Mouse (Mus musculus) lung, postnatal 0 days (tissue): ENCODE data around the gene Mrps23. TPM values are rescaled to one million over a fixed set of nuclear protein-coding genes. Genes with fewer than 3 reads are reported as not detected.

Experiments used
- ATAC-seq: fragments of 200-750 bp; cut with Nextera tagmentation; 2 replicates; pipeline ENCODE4 v1.8.0; 2017; ENCODE audit warnings: moderate library complexity
- DNase-seq: peaks from one replicate; pipeline ENCODE4 v3.0.0-alpha.2; 2016; ENCODE audit warnings: low spot score
- H3K27ac ChIP-seq: fragments of 300-500 bp; sonication (generic); 2 replicates; pipeline ENCODE4 v1.5.1; 2014; ENCODE audit warnings: antibody characterized with exemption, mild to moderate bottlenecking, low read length, mixed read lengths
- H3K27me3 ChIP-seq: fragments of 300-500 bp; sonication (generic); replicated peaks from 2 replicates; pipeline ENCODE4 v1.6.1; 2014; ENCODE audit warnings: low read length, mixed read lengths; ENCODE audit not compliant: insufficient read depth
- H3K36me3 ChIP-seq: fragments of 300-500 bp; sonication (generic); 2 replicates; pipeline ENCODE4 v1.6.1; 2014; ENCODE audit warnings: low read length, mixed read lengths; ENCODE audit not compliant: insufficient read depth
- H3K4me1 ChIP-seq: fragments of 300-500 bp; sonication (generic); 2 replicates; pipeline ENCODE4 v1.6.1; 2014; ENCODE audit warnings: antibody characterized with exemption, low read depth, low read length, mixed read lengths; ENCODE audit not compliant: insufficient read depth
- H3K4me2 ChIP-seq: fragments of 300-500 bp; sonication (generic); replicated peaks from 2 replicates; pipeline ENCODE4 v1.6.1; 2014; ENCODE audit warnings: low read depth, mild to moderate bottlenecking, low read length, moderate library complexity, mixed read lengths
- H3K4me3 ChIP-seq: fragments of 300-500 bp; sonication (generic); 2 replicates; pipeline ENCODE4 v1.5.1; 2014; ENCODE audit warnings: low read depth, low read length
- H3K9ac ChIP-seq: fragments of 300-500 bp; sonication (generic); replicated peaks from 2 replicates; pipeline ENCODE4 v1.6.1; 2014; ENCODE audit warnings: low read depth, mild to moderate bottlenecking
- H3K9me3 ChIP-seq: fragments of 300-500 bp; sonication (generic); 2 replicates; pipeline ENCODE4 v1.6.1; 2016; ENCODE audit warnings: low read length, mixed read lengths
- CTCF ChIP-seq: IDR thresholded peaks from 2 replicates; pipeline ENCODE4 v1.5.1; 2016; ENCODE audit warnings: antibody characterized with exemption, mild to moderate bottlenecking
- EP300 ChIP-seq: IDR thresholded peaks from 2 replicates; pipeline ENCODE4 v1.6.1; 2016; ENCODE audit warnings: antibody characterized with exemption, mild to moderate bottlenecking, control low read depth
- WGBS: fragments of 180-500 bp; shearing (Covaris S2); extraction: QIAGEN DNeasy Blood & Tissue Kit; methylation state at CpG from one replicate; pipeline ENCODE4 v1.1.7; 2014; 5-methylcytosine and 5-hydroxymethylcytosine counted together
- polyA plus RNA-seq: library from polyadenylated mRNA; unstranded; fragments of >200 nt; fragmentation: Nextera tagmentation; extraction: Ambion mirVana; gene quantifications from 2 replicates; pipeline ENCODE4 v1.2.1, GENCODE M21; 2015

Gene Mrps23
- polyA plus RNA-seq, 1 experiment from 2014 or later = 46.5 TPM

- ATAC-seq = no peak
Measured at GRCm38 (mm10) chr11:88251295-88251694, 47.1 kb downstream of the Mrps23 start.

DNA sequence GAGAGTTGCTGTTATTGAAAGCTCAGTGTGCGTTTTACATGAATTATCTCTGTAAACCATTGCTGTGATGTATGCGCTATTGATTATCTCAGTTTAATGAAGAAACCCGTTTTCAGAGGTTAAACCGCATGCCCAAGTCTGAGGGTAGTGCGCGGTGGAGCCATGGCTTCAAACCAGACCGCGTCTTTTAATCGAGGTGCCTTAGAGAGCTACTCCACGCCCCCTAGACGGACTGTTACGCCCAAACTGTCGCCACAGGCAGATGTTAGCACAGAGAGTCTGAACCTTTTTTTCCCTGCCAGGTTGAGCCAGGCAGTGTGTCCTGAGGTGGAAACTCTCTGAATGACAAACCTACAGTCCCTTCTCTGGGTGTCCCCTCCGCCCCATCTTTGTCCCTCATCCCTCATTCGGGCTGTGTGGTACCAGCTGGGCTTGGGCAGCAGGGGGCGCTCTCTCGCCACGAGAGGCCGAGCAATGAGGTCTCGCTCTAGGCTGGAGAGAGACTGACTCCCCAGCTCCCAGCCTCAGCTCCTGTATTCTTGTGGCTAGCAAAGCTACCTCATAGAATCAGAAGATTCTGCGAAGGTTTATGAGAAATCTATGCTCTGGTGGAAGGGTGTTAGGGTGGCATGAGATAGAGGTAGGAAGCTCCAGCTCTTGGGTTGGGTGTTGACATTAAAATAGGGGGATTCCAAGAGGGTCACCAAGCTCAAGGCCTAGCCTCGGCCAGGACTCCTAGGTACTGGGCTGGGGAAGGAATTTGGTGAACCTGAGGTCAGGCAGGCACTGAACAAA is 48.0 kb downstream of the Mrps23 start:
- 13% methylated on average over 22 of the region's 22 CpGs for WGBS
- H3K4me1 ChIP-seq = no peaks in the 10 kb centered on the region
- no peaks in the 10 kb centered on the region for H3K36me3 ChIP-seq
- TF ChIP-seq EP300 (no peak), CTCF (peak; percentile 99)
- H3K4me2 ChIP-seq = no peak overlapping the region
- ATAC-seq = peak; percentile 86
- no peaks in the 10 kb centered on the region for H3K9me3 ChIP-seq
- no peak overlapping the region for H3K4me3 ChIP-seq
- no peak overlapping the region for H3K9ac ChIP-seq
- H3K27ac ChIP-seq = no peak overlapping the region
- DNase-seq = peak; percentile 80
- H3K27me3 ChIP-seq = no peaks in the 10 kb centered on the region

More at GRCm38 (mm10) chr11:88251295-88251694, 47.1 kb downstream of the Mrps23 start:
- Histone ChIP-seq H3K9ac (no peak overlapping the region), H3K27ac (no peak overlapping the region), H3K4me3 (no peak overlapping the region), H3K36me3 (no peaks in the 10 kb centered on the region), H3K9me3 (no peaks in the 10 kb centered on the region), H3K4me1 (no peaks in the 10 kb centered on the region), H3K27me3 (no peaks in the 10 kb centered on the region), H3K4me2 (no peak overlapping the region)
- DNase-seq = no peak
- no peak for TF ChIP-seq EP300
- TF ChIP-seq CTCF = no peak
- 66% methylated on average over 7 of the region's 7 CpGs for WGBS

GRCm38 (mm10) chr11:88252767-88253513 is 48.8 kb downstream of the Mrps23 start:
- no peaks in the 10 kb centered on the region for H3K9me3 ChIP-seq
- no peak overlapping the region for H3K9ac ChIP-seq
- H3K36me3 ChIP-seq = no peaks in the 10 kb centered on the region
- ATAC-seq (peak; percentile 55), DNase-seq (no peak)
- 26% methylated on average over 16 of the region's 18 CpGs for WGBS
- no peak overlapping the region for H3K4me2 ChIP-seq
- TF ChIP-seq EP300 = no peak
- TF ChIP-seq CTCF = no peak
- no peaks in the 10 kb centered on the region for H3K4me1 ChIP-seq
- no peak overlapping the region for H3K4me3 ChIP-seq
- no peaks in the 10 kb centered on the region for H3K27me3 ChIP-seq
- H3K27ac ChIP-seq = no peak overlapping the region

GRCm38 (mm10) chr11:88253514-88254167 is 49.5 kb downstream of the Mrps23 start:
- Histone ChIP-seq H3K4me2 (no peak overlapping the region), H3K4me3 (no peak overlapping the region), H3K27me3 (no peaks in the 10 kb centered on the region), H3K36me3 (no peaks in the 10 kb centered on the region), H3K9me3 (no peaks in the 10 kb centered on the region), H3K9ac (no peak overlapping the region), H3K4me1 (no peaks in the 10 kb centered on the region), H3K27ac (no peak overlapping the region)
- DNase-seq = no peak
- TF ChIP-seq CTCF (no peak), EP300 (no peak)
- WGBS = 68% methylated on average over 7 of the region's 7 CpGs
- ATAC-seq = no peak

- no peaks in the 10 kb centered on the region for H3K9me3 ChIP-seq
- H3K36me3 ChIP-seq = no peaks in the 10 kb centered on the region
- no peak overlapping the region for H3K9ac ChIP-seq
- H3K4me2 ChIP-seq = no peak overlapping the region
- H3K27ac ChIP-seq = no peak overlapping the region
- 68% methylated on average over 4 of the region's 4 CpGs for WGBS
- no peak overlapping the region for H3K4me3 ChIP-seq
- H3K27me3 ChIP-seq = no peaks in the 10 kb centered on the region
- TF ChIP-seq EP300 = no peak
- no peak for TF ChIP-seq CTCF
- no peaks in the 10 kb centered on the region for H3K4me1 ChIP-seq
- DNase-seq (no peak), ATAC-seq (no peak)
Measured at GRCm38 (mm10) chr11:88257700-88258099, 53.5 kb downstream of the Mrps23 start.

GRCm38 (mm10) chr11:88258212-88258611 is 54.0 kb downstream of the Mrps23 start:
- DNase-seq = no peak
- Histone ChIP-seq H3K36me3 (no peaks in the 10 kb centered on the region), H3K9me3 (no peaks in the 10 kb centered on the region), H3K4me2 (no peak overlapping the region), H3K27ac (no peak overlapping the region), H3K4me3 (no peak overlapping the region), H3K4me1 (no peaks in the 10 kb centered on the region), H3K9ac (no peak overlapping the region), H3K27me3 (no peaks in the 10 kb centered on the region)
- WGBS = 82% methylated on average over 4 of the region's 4 CpGs
- no peak for ATAC-seq
- TF ChIP-seq EP300 = no peak
- TF ChIP-seq CTCF = peak; percentile 34
